Mouse (Mus musculus): Measurements from ENCODE around the gene Polr3g.

- TF ChIP-seq RCOR1 (IDR thresholded peaks at IDR 0.05; ENCODE audit: low read depth, low read length) (no peak), POLR2A (IDR thresholded peaks at IDR 0.05; ENCODE audit: control insufficient read depth in 1 of 2, insufficient read depth in 1 of 2, low read depth in 1 of 2, low read length in 2 of 2, poor library complexity in 1 of 2) (no peak), ZC3H11A (IDR thresholded peaks at IDR 0.05; ENCODE audit: low read depth, low read length) (no peak), ZNF384 (IDR thresholded peaks at IDR 0.05; ENCODE audit: low read depth, low read length) (no peak), MAX (IDR thresholded peaks at IDR 0.05; ENCODE audit: low read length) (no peak), USF1 (IDR thresholded peaks at IDR 0.05; ENCODE audit: low read depth, low read length) (no peak), MYB (IDR thresholded peaks at IDR 0.05; ENCODE audit: low read depth, low read length) (no peak), GATA1 (IDR thresholded peaks at IDR 0.05; ENCODE audit: low read depth, low read length) (no peak), POLR2AphosphoS5 (IDR thresholded peaks at IDR 0.05; ENCODE audit: borderline replicate concordance, low read depth, low read length) (no peak), BHLHE40 (IDR thresholded peaks at IDR 0.05; ENCODE audit: borderline replicate concordance, low read depth, low read length) (no peak), MAZ (IDR thresholded peaks at IDR 0.05; ENCODE audit: low read depth, low read length) (no peak), CTCF (IDR thresholded peaks at IDR 0.05 in 2 of 3, conservative IDR thresholded peaks at IDR 0.05 in 1 of 3; ENCODE audit: control insufficient read depth in 1 of 3, insufficient read depth in 1 of 3, low read depth in 2 of 3, low read length in 3 of 3, poor library complexity in 1 of 3, severe bottlenecking in 1 of 3) (no peak)
Measured at GRCm38 (mm10) chr13:81675333-81675732, 35.5 kb downstream of the Polr3g start.
